Mouse (Mus musculus): Measurements from ENCODE around the gene Atp7a.

Gene Atp7a

DNA sequence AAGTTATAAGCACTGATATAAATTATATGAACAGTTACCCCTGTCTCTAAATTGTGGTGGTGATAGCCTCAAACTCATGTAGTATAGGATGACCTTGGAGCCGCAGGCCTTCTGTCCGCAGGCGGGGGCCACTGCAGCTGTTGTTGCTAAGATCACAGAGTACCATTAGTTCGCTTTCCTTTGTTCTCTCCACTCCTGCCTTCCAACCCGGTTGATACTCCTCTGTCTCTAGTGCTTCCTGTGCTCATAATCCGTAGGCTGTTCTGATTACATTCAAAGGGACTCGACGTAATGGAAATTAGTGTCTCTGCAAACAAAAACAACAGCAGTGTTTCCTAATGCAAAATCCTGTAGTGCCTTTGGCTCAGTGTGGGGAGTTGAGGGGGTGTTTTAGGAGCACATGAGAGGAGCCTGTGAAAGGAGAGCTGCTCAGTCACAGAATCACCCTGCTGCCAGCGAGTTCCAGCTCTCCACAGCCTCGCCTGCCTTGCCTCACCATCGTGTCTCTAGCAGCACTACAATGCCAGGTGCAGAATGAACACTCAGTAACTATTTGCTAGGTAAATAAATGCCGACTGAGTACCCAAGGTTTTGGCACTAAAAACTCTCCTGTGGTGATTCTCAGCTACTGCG, 53.9 kb downstream of the Atp7a start:
- peak; percentile 5 for DNase-seq (ENCODE audit: low spot score)

DNA sequence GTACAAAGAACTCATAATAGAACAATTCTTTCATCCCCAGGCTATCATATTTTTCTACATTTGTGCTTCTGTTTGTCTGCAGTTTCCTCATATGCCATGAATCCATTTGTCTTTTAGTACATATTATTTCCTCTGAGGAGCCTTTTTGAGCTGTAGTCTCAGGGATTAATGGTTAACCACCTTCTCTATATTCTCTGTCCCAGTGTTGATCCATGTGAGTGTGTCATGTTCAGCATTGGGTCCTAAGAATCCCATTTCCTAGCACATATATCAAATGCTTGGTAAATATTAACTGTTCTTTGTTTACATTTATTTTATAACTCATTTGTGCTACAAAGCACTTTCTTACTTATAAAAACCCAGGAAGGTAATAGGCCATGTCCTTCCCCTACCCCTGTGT, 55.4 kb downstream of the Atp7a start:
- no peak for DNase-seq (ENCODE audit: low spot score)

DNA sequence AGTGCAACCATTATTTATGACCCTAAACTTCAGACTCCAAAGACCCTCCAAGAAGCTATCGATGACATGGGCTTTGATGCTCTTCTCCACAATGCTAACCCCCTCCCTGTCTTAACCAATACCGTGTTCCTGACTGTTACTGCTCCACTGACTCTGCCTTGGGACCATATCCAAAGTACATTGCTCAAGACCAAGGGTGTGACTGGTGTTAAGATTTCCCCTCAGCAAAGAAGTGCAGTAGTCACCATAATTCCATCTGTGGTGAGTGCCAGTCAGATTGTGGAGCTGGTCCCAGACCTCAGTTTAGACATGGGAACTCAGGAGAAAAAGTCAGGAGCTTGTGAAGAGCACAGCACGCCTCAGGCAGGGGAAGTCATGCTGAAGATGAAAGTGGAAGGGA, 58.1 kb downstream of the Atp7a start:
- no peak for DNase-seq (ENCODE audit: low spot score)

DNA sequence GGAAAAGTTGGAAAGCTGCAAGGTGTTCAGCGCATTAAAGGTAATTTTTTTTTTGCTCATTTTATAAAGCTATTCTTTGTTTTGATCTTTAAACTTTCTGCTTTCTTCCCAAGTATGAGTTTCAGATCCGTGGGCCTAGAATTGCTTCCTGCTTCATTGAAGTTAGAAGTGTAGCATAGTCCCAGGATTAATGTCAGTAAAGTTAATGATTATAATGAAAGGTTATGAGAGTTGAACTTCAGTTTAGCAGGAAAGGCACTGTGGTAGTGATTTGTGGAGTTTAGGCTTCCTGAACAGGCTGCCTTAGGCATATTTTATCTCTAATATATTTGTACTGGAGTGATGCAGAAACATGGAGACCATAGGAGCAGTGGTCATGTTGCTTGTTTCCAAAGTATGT, 58.5 kb downstream of the Atp7a start:
- DNase-seq (ENCODE audit: low spot score): no peak

DNA sequence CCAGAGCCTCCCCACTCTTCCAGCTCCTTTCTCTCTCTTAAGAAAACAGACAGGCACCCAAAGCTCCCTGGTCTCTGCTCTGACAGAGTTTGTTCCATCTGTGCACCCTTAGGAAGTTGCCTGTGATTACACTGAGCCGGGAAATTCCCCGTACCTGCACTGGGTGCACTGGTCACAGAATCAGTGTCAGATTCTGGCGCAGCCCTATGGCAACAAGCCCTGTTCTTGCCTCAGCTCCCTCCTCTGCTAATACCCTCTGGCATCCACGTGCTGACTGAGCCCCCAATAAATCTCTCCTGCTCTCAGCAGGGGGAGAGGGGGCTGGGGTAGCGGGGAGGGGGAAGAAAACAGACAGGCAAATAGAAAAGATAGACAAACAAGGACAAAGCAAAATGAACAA, 65.9 kb downstream of the Atp7a start:
- DNase-seq (ENCODE audit: low spot score): peak; percentile 4

DNA sequence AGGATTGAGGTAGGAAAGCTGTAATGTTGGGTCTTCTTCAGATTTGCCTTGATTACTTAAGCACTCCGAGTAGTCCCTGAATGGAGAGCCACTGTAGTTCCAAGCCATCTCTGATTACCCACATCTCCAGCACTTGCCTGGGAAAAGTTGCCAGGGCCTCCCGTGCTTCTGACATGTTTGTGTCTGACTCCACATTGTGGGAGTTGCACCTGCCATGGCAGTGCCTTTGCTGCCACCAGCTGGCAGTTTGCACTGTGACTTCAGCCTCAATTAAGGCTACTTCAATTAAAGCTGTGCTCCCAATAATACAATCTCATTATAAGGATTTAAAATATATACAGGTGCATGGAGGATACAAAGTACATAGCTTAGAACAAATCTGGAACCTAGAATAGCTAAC, 78.4 kb downstream of the Atp7a start:
- peak; percentile 7 for DNase-seq (ENCODE audit: low spot score)

DNA sequence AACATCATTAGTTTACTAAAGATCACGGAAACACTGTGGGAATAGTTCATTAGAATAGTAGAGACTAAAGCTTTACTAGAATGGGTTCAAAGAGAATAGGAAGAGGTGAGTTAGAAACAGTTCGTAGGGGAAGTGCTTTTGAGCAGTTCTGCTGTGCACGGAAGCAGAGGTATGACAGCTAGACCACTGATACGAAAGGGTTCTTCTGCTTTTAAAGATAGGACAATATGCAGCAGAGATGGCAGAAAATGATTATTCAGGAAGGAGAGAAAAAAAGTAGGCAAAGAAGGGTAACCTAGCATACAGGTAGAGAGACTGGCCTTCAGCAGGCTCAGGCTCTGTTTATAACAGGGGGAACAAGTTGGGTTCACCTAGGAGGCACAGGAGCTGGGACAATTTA, 86.8 kb downstream of the Atp7a start:
- DNase-seq (ENCODE audit: low spot score): no peak

DNA sequence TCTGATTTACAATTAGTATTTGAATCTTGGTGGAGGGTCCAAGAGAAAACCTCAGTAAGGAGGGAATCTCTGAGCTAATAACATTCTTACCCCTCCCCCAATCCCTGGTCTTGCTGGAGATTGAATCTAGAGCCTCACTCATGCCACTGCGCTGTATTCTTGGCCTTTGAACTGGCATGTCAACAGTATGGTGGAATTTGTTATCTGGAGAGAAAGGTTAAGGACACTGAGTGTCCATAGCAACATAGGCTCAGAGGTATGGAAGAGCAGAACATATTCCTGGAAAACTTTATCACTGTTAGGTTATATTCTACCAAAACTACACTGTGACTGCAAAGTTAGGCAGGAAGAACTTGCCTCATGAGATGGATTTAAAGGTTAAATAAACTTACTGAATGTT, 87.6 kb downstream of the Atp7a start:
- no peak for DNase-seq (ENCODE audit: low spot score)

DNA sequence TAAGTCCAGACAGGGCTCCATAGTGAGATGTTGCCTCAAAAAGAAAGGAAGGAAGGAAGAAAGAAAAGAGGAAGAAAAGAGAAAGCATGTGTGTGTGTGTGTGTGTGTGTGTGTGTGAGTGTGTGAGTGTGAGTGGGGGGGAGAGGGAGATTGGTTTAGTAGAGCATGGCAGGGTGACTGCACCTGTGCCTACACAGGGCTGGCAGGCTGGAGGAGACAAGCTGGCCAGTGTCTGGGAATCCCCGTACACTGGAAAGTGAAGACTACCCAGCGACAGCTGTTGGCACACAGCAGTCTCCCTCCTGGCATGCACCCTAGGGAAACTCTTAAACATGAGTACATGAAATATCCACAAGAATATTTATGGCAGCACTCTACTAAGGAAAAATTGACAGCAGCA, 95.7 kb downstream of the Atp7a start:
- no peak for DNase-seq (ENCODE audit: low spot score)

DNA sequence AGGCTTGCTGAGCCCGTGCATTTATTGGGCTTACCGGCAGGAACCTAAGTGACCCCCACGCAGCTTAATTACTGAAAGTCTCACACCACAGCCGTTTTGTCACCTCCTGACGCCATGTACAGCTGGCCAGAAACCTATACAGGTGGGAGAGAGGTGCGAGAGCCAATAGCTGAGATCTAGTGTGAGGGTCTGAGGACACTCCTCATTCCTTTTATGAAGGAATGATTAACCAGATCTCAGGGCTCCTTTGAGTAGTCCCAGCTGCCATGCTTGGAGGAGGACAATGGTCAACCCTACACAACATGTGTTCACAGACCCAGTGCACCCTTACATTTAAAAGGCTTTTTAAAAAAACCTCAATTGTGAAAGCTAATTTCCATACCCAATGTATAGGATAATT, 101.2 kb downstream of the Atp7a start:
- DNase-seq (ENCODE audit: low spot score): no peak

DNA sequence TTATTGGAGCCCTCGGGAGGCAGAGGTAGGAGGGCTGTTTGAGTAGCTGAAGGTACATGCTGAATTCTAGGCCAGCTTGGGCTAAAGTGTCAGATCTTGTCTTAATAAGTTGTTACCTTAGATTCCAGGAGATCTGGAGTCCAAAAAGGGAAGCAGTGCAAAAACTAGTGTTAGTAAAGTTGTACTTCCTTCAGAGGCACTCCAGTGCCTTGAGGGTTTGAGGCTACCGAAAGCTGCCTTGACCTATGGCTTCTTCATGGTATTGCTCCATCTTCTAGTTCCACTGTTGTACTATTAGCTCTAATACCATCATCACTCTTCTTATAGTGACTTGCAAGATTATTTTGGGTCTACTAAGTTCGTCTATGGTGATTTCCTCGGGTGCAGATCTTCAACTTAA, 102.8 kb downstream of the Atp7a start:
- no peak for DNase-seq (ENCODE audit: low spot score)

DNA sequence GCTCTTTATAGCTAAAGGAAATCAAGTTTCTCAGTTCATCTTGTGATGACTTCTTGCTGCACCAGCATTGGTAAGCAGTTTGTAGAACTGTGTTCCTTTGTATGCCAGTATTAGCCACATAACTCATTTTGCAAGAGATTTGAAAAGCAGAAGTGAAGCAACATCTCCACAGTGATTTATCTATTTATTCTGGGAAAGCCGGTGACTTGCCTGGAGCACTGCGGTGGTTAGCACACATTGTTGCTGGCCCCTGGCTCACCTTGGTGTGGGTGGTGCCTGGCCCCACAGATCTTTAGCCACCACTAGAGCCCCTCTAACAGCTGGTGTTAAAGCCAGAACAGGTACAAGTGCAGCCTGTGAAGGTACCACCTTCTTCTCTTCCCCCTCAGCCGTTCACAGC, 107.8 kb downstream of the Atp7a start:
- DNase-seq (ENCODE audit: low spot score): no peak

DNA sequence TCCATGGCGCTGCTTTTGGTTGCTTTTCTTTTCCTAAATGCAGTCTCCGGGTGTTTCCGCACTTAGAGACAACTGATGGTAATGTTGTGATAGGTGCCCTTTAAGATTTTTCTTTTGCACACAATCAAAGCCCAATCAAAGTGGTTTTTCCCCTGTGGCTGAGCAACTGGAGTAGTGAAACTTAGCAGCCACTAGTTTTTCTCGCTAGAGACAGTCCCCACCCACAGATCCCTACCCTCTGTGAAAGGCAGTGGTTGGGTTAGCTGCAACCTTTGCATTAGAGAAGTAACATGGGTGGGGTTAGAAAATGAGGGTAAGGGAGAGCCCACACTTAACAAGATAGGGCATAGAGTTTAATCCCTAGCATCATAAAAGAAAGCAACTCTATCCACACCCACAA, 108.4 kb downstream of the Atp7a start:
- no peak for DNase-seq (ENCODE audit: low spot score)

DNA sequence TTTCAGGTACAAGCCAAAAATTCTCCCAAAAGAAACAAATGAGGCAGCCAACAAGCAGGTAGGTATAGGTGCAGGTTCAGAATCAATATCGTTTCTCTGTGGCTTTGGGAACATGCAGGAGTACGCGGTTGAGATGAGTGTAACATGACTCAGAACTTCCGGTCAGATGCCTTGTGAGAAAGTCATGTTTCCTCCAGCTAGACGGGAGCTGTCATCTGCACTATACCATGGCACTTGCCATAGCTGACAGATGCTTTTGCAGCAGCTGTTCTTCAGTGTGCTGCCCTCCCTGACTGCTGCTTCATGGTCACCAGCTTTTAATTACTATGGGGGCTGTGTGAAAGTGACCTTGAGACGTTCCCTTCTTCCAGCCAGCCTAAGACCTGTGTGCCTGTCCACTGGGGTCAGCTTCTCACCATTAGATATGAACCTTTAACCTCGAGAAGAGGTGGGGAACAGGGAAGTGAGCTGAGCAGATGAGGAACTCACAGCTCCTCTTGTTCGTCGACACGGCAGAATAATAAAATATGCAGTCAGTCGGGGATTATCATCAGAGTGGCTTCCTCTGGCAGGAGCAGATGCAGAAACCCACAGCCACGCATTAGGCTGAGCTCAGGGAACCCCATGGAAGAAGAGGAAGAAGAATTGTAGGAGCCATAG, 109.0 kb downstream of the Atp7a start:
- DNase-seq (ENCODE audit: low spot score): no peak

DNA sequence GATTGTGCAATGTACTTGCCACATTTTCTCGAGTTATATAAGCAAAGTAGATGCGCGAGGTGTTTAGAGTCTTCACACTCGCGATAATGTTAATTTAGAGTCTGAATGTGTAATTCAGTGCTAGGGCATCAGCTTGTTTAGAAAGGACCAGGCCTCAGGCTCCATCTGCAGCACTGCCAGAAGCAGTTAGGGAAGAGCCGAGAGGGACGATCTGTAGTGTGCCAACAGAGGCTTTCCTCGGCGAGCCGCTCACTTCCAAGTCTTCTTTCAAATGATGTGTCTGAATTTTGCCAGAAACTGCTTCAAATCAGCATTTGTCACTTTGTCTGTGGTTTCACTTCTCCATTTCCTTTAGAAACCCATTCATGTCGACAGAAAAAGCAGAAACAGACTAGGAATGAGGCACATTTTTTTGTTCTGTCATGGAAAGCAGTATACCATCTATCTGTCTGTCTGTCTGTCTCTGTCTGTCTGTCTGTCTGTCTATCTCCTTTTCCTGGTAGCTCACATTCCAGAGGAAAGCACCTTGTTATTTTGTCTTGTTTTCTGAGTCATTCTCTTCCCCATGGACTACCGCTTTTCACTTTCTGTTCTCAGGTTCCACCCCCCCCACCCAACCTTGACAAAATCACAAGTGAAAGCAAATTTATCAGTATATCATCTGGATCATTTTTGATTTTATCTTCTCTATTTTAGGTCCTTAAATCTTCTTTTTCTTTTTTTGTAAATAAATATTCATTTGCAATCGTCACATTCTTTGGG, 112.4 kb downstream of the Atp7a start:
- DNase-seq (ENCODE audit: low spot score): no peak

DNA sequence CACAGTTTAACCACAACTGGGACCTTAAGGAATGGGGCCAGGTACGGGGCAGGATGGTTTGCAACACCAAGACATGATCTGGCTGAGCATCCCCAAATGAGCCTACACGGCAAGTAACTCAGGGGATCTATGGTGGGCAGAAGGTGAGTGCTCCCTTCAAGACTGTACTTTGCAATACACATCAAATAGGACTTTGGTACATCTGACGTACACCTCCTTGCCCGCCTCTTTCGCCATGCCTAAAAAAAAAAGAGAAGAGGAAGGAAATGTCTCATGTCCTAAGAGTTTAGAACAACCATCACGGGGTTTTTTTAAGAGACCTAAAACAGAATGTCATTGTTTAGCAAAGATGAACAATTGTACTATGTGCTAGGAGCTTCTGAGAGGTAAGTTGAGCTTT, 115.9 kb downstream of the Atp7a start, which contains the start of gene Tlr13:
Gene Tlr13, plus strand, starts transcription at position 269 of the 400 bp plus-strand sequence.
- DNase-seq (ENCODE audit: low spot score): no peak

DNA sequence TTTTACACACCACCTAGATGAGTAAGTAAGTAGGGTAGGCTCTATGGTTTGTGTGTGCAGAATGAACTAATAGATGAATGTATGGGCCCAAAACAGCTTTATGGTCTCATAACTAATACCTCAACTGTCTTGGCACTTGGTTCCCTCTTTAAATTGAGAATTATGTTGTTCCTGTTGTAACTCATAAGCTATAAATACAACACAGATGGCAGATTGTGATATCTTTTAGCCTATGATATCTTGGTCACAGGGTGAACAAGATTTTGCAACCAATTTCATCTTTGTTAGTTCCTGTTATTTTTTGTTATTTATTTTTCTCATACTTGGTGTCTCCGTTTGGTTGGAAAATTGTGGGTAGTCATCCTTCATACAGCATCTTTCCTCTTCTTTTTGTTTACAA, 121.1 kb downstream of the Atp7a start:
- no peak for DNase-seq (ENCODE audit: low spot score)

DNA sequence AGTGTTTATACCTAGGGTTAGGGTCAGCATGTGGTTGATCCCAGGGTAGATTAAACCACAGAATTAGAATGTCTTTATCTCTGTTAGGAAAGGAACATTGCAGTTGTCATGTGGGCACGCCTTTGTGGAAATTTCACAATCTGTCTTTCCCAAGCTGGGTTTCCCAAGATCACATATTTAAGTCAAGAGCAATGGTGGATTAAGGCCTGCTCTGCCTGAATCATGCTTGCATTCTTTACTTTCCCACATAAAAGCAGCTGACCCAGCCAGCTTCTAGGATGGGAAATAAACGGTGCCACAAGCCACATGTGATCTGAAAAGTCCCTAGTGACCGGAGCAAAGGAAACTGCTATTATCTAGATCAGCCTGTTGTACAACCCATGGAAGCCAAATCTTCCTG, 122.4 kb downstream of the Atp7a start:
- no peak for DNase-seq (ENCODE audit: low spot score)

DNA sequence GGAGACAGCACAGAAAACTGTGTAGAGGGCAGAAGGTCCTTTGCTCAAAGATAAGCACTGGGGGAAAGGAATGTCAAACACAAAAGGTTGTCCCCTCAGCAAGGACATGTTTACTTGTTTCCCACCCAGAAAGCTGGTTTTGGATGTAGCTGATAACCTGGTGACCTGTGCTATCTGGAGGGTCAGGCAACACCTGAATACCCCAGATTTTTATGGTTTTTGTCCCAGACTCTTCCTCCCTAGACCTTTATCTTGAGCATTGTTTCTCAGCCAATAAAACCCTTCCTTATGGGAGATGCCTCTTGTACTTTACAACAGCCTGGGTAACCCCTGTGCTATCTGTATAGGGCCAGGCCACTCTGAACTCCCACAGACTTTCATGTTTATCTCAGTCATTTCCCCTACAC, 127.1 kb downstream of the Atp7a start:
- no peak for DNase-seq (ENCODE audit: low spot score)

DNA sequence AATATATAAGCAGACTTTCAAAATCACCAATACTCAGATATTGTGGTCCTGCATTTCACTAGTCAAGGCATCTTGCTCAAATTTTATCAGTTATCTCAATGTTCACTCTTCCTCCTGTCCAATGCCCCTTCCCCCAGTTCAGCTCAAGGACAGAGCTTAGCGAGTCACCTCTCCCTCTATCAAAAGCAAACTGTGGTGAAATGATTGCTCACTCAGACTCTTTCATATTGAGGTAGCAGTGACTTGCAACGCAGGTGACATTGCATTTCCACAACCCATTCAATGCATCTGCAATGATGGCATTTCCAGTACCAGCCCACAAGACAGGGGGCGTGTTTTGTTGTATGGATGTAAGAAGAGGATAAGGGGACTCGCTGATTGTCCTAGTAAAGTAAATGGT, 128.8 kb downstream of the Atp7a start:
- no peak for DNase-seq (ENCODE audit: low spot score)

DNA sequence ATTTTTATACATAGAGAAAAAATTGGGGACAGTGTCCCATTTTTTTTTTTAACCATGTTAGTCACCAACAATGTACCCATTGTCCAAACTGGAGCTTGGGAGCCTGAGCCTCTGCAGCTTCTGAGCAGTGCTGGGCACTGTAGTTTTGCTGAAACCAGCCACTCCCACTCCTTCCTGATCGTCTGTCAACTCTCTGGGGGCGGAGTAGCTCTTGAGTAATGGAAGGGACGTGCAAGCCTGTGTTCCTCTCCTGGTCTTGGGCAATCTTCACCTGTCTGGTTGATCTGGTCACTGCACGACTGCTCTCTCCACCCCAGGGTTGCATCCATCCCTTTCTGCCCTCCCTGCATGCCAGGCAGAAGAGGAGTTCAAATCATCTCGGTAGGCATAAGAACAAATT, 136.9 kb downstream of the Atp7a start:
- DNase-seq (ENCODE audit: low spot score): no peak

DNA sequence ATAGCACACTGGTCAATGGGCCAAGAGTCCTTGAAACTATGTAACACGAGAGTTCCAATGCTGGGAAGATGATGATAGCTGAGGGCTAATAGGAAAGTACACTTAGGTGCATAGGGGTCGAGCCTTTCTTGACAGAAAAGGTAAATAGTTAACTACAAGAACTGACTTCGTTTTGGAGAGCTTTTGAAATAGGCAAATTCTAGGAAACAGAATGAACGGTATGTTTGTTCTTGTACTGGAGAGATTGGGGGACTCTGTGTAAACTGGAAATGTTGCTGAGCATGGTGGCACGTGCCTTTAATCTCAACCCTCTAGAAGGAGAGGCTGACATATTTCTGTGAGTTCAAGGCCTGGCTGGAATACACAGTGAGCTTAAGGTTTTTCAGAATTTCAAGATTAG, 137.5 kb downstream of the Atp7a start:
- DNase-seq (ENCODE audit: low spot score): no peak

DNA sequence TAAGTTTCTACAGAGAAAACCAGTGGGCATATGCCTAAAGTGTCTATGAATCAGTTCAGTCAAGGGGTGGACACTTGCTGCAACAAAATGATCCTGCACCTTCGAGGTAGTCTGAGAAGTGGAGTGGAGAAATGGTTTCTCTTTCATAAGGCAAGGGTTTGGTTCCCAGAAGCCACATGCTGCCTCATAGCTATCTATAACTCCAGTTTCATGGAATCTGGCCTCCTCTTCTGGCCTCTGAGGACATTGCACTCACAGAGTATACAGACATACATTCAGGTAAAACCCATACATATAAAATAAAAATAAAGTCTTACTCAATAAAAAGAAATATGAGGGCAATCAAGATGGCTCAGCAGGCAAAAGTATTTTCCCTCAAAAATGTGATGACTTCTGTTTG, 138.0 kb downstream of the Atp7a start:
- DNase-seq (ENCODE audit: low spot score): no peak
